Mouse (Mus musculus) cerebellum, adult 9-10 months (tissue): ENCODE measurements around the gene Srsf7.

Source experiments
- DNase-seq: peaks from one replicate; pipeline ENCODE4 v3.0.0; 2022

Srsf7 gene

DNA sequence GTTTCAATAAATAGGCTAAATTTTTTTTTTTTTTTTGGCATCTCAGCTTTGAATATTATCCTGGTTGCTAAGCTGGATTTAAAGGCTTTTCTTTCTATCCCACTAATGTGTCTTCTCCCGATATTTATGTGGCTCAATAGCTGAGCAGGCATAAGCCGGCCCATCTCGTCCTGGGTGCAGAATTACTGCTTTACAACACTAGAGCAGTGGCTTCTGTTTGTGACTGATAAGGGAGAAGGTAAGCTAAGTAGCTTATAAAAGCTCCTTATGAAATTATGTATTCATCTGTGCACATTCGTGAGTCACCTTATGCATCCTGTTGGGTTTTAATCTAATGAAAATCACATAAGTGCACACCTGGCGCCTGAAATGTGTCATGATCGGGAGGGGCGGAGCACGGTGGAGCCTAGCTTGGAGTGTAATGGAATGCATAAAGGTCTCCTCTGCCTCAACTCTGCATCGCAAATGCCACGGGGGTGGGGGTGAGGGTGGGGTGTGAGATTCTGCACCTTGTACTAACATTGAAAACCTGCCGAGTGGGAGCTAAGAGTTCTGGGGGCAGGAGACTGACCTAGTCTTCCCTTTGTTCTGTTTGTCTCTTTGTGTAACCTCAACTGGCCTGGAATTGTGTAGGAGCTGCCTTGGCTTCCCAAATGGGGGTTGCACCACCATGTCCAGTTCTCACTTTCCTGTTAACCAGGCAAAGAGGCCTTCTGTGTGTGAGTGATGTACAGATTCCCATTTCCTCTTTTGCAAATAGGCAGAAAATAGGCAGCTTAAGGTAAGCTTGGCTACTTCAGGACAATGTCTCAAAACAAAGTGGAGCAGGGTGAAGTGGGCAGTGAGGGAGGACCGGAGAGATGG lies 54.1 kb downstream of the Srsf7 start:
- no peak for DNase-seq

DNA sequence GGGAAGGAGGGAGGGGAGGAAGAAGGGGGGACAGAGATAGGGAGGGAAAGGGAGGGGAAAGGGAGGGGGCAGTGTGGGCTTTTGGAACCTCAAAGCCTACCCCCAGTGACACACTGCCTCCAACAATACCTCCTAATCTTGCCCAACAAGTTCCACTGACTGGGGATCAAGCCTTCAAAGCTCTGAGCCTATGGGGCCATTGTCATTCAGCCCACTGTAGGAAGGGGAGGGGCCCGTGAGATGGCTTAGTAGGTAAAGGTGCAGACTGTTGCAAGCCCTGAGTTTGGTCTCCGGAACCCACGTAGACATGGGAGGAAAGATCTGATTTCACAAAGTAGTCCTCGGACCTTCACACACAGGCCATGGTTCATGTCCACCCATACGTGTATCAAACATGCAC lies 55.8 kb downstream of the Srsf7 start:
- no peak for DNase-seq
